Mouse (Mus musculus): Measurements from ENCODE around the gene Msl2.

The Msl2 gene

GRCm38 (mm10) chr9:101073987-101074331 is at the start of gene Msl2:
Gene Msl2 (plus strand): TSS chr9:101074101.
- DNase-seq: no peak

DNA sequence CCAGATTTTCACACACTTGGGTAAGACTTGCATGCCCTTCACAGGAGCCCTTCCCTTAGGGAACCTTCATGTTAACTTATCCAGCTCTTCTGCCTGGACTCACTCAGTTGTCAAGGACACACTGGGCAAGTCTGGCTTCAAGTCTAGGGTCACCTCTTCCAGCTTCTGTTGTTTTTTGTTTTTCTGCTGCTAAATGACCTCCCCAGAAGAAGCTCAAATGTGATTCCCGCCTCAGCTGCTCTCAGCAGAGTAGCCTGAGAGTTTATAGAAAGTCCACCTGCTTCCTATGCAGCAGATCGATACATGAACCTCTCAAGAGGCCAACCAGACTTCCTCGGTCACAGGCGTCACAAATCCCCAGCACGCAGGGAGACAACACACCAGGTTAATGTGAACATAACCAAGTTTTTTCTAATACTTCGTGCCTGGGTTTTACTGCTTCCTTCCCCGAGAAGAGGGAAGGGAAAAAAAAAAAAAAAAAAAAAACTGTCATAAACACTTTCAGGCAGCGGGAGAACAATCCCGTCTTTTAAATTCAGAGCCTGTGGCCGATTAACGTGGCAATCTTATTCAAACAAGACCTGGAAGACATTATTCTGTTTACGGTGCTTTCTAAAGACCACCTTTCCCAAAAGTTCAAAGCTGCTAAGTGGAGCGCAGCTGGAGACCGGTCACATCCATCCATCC is 40.0 kb upstream of the Msl2 start:
- DNase-seq: peak; percentile 27

DNA sequence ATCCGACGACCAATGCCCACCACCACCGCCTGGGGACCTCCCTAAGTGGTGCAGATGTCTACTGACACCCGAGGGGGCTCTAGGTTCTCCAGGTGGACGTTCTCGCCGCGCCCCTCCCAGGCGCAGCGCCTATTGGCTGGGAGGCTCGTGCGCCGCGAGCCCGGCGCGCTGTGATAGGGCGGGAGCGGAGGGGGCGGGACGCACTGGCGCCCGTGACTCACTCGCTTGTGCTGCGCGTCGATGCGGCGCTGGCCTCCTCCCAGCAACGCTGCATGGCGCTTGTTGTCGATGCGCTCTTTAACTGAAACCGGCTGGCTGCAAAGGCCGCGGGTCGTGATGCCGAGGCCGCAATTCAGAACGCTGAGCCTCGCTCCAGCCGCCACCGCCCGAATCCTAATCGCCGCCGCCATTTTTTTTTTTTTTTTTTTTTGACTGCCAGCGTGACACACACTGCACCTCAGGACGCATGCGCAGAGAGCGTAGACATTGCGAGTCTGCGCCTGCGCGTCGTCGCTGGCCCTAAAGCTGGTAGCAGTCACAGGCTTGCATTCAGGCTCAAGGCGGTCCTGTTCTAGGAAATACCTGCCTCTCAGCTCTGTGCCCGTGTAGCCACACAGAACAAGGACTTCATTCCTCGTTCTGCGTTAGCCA is 39.3 kb upstream of the Msl2 start, which contains the start of gene Pccb:
Gene Pccb (minus strand): TSS at position 451 of the 651 bp plus-strand sequence.
- DNase-seq: peak; percentile 98

GRCm38 (mm10) chr9:101035836-101036596 is 37.9 kb upstream of the Msl2 start:
- DNase-seq: no peak

DNA sequence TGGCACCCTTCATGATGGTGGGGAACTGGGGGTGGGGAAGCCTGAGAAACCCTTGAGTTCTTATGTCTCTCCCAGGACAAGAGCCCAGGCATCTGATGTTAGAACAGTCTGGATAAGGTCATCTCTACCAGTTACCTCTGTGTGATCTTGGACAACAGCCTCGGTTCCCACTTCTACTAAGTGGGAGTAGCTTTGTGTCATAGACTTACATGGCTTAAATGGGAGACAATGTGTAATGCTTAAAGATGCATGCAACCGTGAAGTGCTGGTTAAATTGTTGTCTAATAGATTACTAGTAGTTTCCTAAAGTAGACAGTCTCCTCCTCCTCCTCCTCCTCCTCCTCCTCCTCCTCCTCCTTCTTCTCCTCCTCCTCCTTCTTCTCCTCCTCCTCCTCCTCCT is 37.0 kb upstream of the Msl2 start:
- no peak for DNase-seq

DNA sequence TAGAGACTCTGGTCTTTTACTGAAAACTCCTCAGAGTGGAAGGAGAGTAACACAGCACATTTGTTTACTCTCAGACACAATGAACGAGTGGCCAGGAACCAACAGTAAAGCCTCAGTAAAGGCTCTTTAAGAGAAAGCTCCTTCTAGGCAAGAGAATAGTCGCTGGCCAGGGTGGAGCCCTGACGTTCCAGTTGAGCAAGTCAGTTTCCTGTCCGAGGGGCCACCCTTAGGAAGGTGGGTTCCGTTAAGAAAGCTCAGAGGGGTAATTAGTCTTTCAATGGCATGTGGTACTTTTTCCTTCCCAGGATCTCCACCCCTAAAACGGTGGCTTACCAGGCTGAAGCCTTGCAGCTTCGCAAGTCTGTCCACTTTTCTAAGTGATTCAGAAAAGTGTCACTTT is 36.5 kb upstream of the Msl2 start:
- DNase-seq: no peak

- DNase-seq: no peak
Measured at GRCm38 (mm10) chr9:101038634-101039033, 35.3 kb upstream of the Msl2 start.

DNA sequence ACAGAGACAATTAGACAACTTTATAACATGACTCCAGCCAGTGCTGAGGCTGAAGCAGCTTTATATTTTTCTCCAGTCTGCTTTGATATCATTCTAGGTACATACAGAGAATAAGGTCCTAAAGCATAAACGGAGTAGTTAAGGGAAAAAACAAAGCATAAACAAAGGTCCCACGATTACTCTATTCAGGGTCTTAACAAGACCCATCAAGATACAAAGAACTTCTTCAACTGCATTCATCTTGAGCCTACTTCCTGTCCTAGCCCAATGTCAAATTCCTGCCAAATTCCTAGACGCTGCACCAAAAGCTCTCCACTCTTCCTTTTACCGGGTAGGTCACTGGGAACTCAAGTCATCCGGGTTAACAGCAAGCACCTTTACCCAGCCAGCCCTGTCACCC is 32.4 kb upstream of the Msl2 start:
- no peak for DNase-seq

GRCm38 (mm10) chr9:101042249-101042648 is 31.7 kb upstream of the Msl2 start:
- no peak for DNase-seq

GRCm38 (mm10) chr9:101045710-101046338 is 28.1 kb upstream of the Msl2 start:
- peak; percentile 7 for DNase-seq

DNA sequence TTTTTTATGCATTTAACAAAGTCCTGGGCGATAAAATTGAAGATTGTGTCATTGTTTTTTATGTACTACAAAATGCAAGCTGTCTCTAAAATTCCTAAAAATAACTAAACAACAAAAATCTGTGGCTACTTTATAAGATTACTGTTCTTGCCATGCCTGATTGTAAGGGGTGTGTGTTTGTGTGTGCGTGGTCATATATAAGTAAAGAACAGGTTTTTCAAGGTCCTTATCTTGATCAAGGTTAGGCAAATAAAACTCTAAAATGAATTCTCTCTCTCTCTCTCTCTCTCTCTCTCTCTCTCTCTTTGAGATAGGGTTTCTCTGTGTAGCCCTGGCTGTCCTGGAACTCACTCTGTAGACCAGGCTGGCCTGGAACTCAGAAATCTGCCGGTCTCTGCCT is 21.9 kb upstream of the Msl2 start:
- no peak for DNase-seq

- DNase-seq: no peak
Measured at GRCm38 (mm10) chr9:101052691-101053090, 21.2 kb upstream of the Msl2 start.

GRCm38 (mm10) chr9:101053279-101053678 is 20.6 kb upstream of the Msl2 start:
- no peak for DNase-seq

GRCm38 (mm10) chr9:101057156-101057555 is 16.7 kb upstream of the Msl2 start:
- DNase-seq: no peak

DNA sequence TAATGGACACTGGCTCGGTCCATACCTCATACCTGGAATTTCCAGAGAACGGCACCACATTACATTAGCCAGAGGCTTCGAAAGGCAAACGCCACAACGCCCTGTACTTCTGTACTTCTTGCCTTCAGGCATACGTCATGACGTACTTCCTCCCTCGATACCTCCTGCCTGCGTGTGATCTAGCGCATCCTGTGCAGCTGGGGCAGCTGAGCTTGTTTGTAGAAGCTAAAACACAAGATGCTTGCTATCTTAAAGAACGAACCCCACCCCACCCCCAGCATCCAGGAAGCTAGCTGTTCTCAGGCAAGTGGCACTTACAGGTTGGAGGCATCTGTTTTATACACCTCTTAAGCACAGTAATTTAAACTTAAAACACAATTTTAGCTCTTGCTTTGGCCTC is 12.9 kb upstream of the Msl2 start:
- no peak for DNase-seq

GRCm38 (mm10) chr9:101062253-101062780 is 11.6 kb upstream of the Msl2 start:
- DNase-seq: no peak

DNA sequence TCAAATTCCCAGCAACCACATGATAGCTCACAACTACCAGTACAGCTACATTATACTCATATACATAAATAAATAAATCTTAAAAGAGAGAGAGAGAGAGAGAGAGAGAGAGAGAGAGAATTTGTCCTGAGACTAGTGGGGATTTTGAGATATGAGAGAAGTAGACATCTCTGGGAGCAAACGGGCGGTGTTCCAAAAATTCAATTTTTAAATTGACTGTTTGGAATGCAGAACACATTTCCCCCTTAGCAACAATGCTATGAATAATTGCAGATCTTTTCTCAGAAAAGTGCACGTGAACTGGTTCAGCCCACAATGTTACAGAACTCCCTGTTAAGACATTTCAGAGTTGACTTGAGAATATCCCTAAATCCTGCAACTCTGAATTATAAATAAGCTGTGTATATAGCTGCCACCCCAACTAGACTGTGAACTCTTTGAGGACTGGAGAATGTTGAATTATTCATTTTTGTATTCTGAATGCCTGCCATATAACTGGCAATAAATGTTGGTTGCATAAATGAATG is 8.8 kb upstream of the Msl2 start:
- DNase-seq: no peak

- no peak for DNase-seq
Measured at GRCm38 (mm10) chr9:101069781-101070180, 4.1 kb upstream of the Msl2 start.

DNA sequence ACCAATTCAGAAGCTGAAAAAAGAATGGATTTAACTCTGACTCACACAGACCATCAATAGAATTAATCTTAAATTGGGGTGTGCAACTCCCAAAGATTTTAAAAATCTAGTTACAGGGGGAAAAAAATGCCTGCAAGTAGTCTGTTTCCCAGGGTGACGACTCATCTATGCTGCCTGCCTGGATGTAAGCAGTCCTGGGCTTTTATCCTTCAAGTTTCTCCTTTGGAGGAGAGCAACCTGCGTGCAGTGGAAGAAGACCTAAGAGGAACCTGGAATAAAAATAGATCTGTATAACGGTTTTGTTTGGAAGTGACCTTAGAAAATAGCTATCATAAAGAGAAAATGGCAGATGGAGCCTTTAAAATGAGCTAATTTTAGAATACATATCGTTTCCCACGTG is 1.4 kb upstream of the Msl2 start:
- peak; percentile 5 for DNase-seq

- DNase-seq: peak; percentile 99
Measured at GRCm38 (mm10) chr9:101073041-101073986, 587 bp upstream of the Msl2 start.

DNA sequence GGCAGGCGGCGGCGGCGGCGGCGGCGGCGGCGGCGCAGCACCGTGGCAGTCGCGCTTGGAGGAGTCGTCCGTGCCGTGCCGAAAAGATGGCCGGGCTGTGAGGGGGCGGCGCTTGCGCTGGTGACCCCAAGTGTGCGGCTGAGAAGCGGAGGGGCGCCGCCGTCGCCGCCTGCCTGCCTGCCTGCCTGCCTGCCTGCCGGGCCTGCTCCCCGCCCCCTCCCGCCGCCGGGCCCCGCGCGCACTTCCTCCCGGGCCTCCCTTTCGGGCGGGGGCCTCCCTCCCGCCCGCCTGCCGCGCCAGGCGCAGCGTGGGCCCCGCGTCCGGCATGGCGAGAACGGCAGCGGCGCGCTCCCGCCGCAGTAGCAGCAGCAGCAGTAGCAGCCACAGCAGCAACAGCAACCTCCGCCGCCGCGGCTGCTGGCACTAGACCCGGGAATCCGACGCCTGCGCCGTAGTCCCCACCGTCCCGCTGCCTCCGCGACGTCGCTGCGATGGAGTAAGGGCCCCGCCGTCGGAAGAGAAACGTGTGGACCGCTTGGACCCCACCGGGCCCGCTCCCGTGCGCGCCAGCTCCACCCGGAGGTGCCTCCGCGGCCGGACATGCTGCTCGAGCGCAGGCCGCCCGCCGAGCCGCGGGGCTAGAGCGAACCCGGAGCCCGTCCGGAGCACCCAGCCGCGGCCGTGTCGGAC is 576 bp downstream of the Msl2 start:
- DNase-seq: peak; percentile 81

Data from embryo, embryonic 11 days (tissue).